In the genomic region with DNA sequence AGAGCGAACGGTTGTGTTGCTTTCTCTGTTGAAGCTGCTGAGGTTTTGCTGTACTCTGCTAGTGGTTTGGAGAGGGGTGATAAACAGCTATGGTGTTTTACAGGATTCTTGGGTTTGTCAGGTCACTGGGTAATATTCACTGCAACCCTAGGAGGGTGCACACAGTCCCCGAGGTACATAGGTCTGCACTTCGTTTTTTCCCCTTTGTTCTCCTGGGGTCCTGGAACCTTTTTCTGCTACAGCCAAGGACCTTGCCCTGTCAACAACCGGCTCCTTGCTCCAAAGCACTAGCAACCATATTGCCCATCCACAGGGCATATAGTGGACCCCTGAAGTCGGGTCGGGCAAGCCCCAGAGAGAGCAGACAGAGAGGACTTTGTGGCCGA, we compare ENCODE assay signal across 7 mouse cellular contexts. TPM values are rescaled to one million over a fixed set of nuclear protein-coding genes. Genes with fewer than 3 reads are reported as not detected.
A peak's percentile ranks its signal among the peaks of the same experiment; 100 is the strongest.
DNase-seq lines count a peak whose midpoint lies in the region; ATAC-seq and TF ChIP-seq lines count a peak whose summit lies in the region.
"Not testable (repeated sequence)": the region's sequence is repeated elsewhere in the genome, so short reads cannot be mapped to it uniquely, and the experiment has no call there.

No protein-coding gene starts in this region.

- H3K9me3 ChIP-seq in forebrain, embryonic 14.5 days (replicated peaks; ENCODE audit: control insufficient read depth, low read length); kidney, embryonic 15.5 days (replicated peaks); limb, embryonic 15.5 days; midbrain, embryonic 11.5 days (ENCODE audit: control insufficient read depth, low read length): not testable (repeated sequence)

- H3K27me3 ChIP-seq in cerebellum, adult 2 months (ENCODE audit: control insufficient read depth, insufficient read depth, low read length); forebrain, embryonic 14.5 days (replicated peaks; ENCODE audit: control insufficient read depth, insufficient read depth, low read length); kidney, embryonic 15.5 days; limb, embryonic 15.5 days; midbrain, embryonic 11.5 days (ENCODE audit: control insufficient read depth, insufficient read depth, low read length): not testable (repeated sequence)

- H3K27ac ChIP-seq in cerebellum, adult 2 months (ENCODE audit: insufficient read depth, low read length); limb, embryonic 15.5 days; midbrain, embryonic 11.5 days (ENCODE audit: low read depth, low read length): not testable (repeated sequence)
- 0 out of 2 replicates have a peak overlapping the region, but pooled peaks have one; percentile 39 for H3K27ac ChIP-seq in forebrain, embryonic 14.5 days (ENCODE audit: low read depth, low read length)
- H3K27ac ChIP-seq in kidney, embryonic 15.5 days, result peak overlapping the region; percentile 64; the same call in 1 of the 2 replicates

- peak; percentile 83; the same call in 1 of the 2 replicates for ATAC-seq in forebrain, embryonic 14.5 days
- peak; percentile 91 for ATAC-seq in kidney, embryonic 15.5 days (replicated peaks; ENCODE audit: low FRiP score)
- ATAC-seq in limb, embryonic 15.5 days (ENCODE audit: insufficient number of reproducible peaks, low FRiP score, low TSS enrichment, low read depth), result peak; percentile 88
- ATAC-seq in midbrain, embryonic 11.5 days (ENCODE audit: low FRiP score), result peak; percentile 84

- not testable (repeated sequence) for H3K4me2 ChIP-seq in forebrain, embryonic 14.5 days (ENCODE audit: low read length); kidney, embryonic 15.5 days; limb, embryonic 15.5 days; midbrain, embryonic 11.5 days

- not testable (repeated sequence) for H3K9ac ChIP-seq in forebrain, embryonic 14.5 days (ENCODE audit: low read length); kidney, embryonic 15.5 days; limb, embryonic 15.5 days; midbrain, embryonic 11.5 days (ENCODE audit: low read length)

- not testable (repeated sequence) for TF ChIP-seq POLR2A in cerebellum, adult 2 months (IDR thresholded peaks at IDR 0.05; ENCODE audit: borderline replicate concordance, insufficient read depth, low read length)

- H3K4me3 ChIP-seq in cerebellum, adult 2 months (replicated peaks; ENCODE audit: insufficient read depth, low read depth, low read length); forebrain, embryonic 14.5 days (ENCODE audit: low read depth, low read length); kidney, embryonic 15.5 days (replicated peaks); limb, embryonic 15.5 days; midbrain, embryonic 11.5 days (ENCODE audit: low read depth, low read length): not testable (repeated sequence)

- 4% methylated on average over 4 of the region's 8 CpGs for WGBS in cerebellum, adult 2 months
- 0% methylated on average over 3 of the region's 8 CpGs for WGBS in forebrain, embryonic 14.5 days
- WGBS in kidney, embryonic 15.5 days, result 1% methylated on average over 4 of the region's 8 CpGs
- 0% methylated on average over 3 of the region's 8 CpGs for WGBS in limb, embryonic 15.5 days
- 0% methylated on average over 3 of the region's 8 CpGs for WGBS in midbrain, embryonic 11.5 days

- peak; percentile 35 to 52 for DNase-seq in cerebellum, adult 2 months
- DNase-seq in forebrain, embryonic 14.5 days (ENCODE audit: low spot score); midbrain, embryonic 11.5 days (ENCODE audit: low spot score, missing footprints): not testable (repeated sequence)
- peak; percentile 43 for DNase-seq in heart, postnatal 4 days
- DNase-seq in right cerebral cortex, postnatal 25 days, result peak; percentile 42

- H3K4me1 ChIP-seq in cerebellum, adult 2 months (ENCODE audit: control insufficient read depth, insufficient read depth, low read length); forebrain, embryonic 14.5 days (ENCODE audit: control insufficient read depth, insufficient read depth, low read length); kidney, embryonic 15.5 days; limb, embryonic 15.5 days; midbrain, embryonic 11.5 days (ENCODE audit: control insufficient read depth, insufficient read depth, low read length): not testable (repeated sequence)

- not testable (repeated sequence) for H3K36me3 ChIP-seq in forebrain, embryonic 14.5 days (ENCODE audit: control insufficient read depth, insufficient read depth, low read length); kidney, embryonic 15.5 days; limb, embryonic 15.5 days; midbrain, embryonic 11.5 days (ENCODE audit: control insufficient read depth, insufficient read depth, low read length)

- not testable (repeated sequence) for TF ChIP-seq CTCF in cerebellum, adult 2 months (IDR thresholded peaks at IDR 0.05; ENCODE audit: borderline replicate concordance, insufficient read depth, low read depth, low read length)

RNA-seq across cellular contexts. Expression of gene Eapp, which starts 14.8 kb away (rescaled TPM):
- polyA plus RNA-seq in cerebellum, adult 2 months (2012; rRNA removed), result 27.4 and 28.6 TPM in 2 replicates
- polyA plus RNA-seq in forebrain, embryonic 14.5 days (2014; fragmentation: Nextera tagmentation; extraction: Ambion mirVana), result 84.0 and 87.0 TPM in 2 replicates
- 10 to 100 TPM; 26.8 to 27.4 TPM for total RNA-seq in heart, postnatal 4 days (2021)
- polyA plus RNA-seq in kidney, embryonic 15.5 days (2015; fragmentation: Nextera tagmentation; extraction: Ambion mirVana), result 61.6 and 63.3 TPM in 2 replicates
- polyA plus RNA-seq in limb, embryonic 15.5 days (2015; fragmentation: Nextera tagmentation; extraction: Ambion mirVana), result 69.2 and 69.4 TPM in 2 replicates
- polyA plus RNA-seq in midbrain, embryonic 11.5 days (2014; fragmentation: Nextera tagmentation; extraction: Ambion mirVana), result 77.8 and 88.0 TPM in 2 replicates

RNA-seq across cellular contexts. Expression of gene Sptssa, which starts 54.1 kb away (rescaled TPM):
- 50.6 and 52.9 TPM in 2 replicates for polyA plus RNA-seq in cerebellum, adult 2 months (2012; rRNA removed)
- 193 and 196 TPM in 2 replicates for polyA plus RNA-seq in forebrain, embryonic 14.5 days (2014; fragmentation: Nextera tagmentation; extraction: Ambion mirVana)
- 10 to 100 TPM; 50.3 to 52.9 TPM for total RNA-seq in heart, postnatal 4 days (2021)
- polyA plus RNA-seq in kidney, embryonic 15.5 days (2015; fragmentation: Nextera tagmentation; extraction: Ambion mirVana), result 192 and 214 TPM in 2 replicates
- polyA plus RNA-seq in limb, embryonic 15.5 days (2015; fragmentation: Nextera tagmentation; extraction: Ambion mirVana), result 237 and 244 TPM in 2 replicates
- 213 and 221 TPM in 2 replicates for polyA plus RNA-seq in midbrain, embryonic 11.5 days (2014; fragmentation: Nextera tagmentation; extraction: Ambion mirVana)
